Mouse (Mus musculus) liver, embryonic 14.5 days (tissue): ENCODE measurements at regions not wholly inside any gene's neighbourhood (a gene's known extent, or its start where the extent isn't known, plus 50 kb on each side); places are given as distances from the start of the nearest gene placed in this dataset.

Experiments used
- ATAC-seq: fragments of 200-750 bp; cut with Nextera tagmentation; 2 replicates; pipeline ENCODE4 v1.8.0; 2017; ENCODE audit warnings: moderate number of reproducible peaks, mild to moderate bottlenecking, moderate library complexity; ENCODE audit not compliant: insufficient read depth
- DNase-seq, 3 experiments: peaks; one replicate each; pipeline ENCODE4 v3.0.0-alpha.2; 2012 to 2013; ENCODE audit warnings: low read depth in 3 of 3, low spot score in 3 of 3
- H3K27ac ChIP-seq: fragments of 300-500 bp; sonication (generic); 2 replicates; pipeline ENCODE4 v1.5.1; 2014; ENCODE audit warnings: moderate library complexity, mild to moderate bottlenecking, control low read depth, inconsistent platforms
- H3K27me3 ChIP-seq: fragments of 300-500 bp; sonication (generic); 2 replicates; pipeline ENCODE4 v1.6.1; 2014; ENCODE audit warnings: mild to moderate bottlenecking, low read length, moderate library complexity; ENCODE audit not compliant: control insufficient read depth, insufficient read depth
- H3K36me3 ChIP-seq: fragments of 300-500 bp; sonication (generic); replicated peaks from 2 replicates; pipeline ENCODE4 v1.6.1; 2014; ENCODE audit warnings: low read depth; ENCODE audit not compliant: control insufficient read depth, insufficient read depth
- H3K4me1 ChIP-seq, 2 experiments: fragments of 200-500 bp in 1 of 2; fragments of 300-500 bp in 1 of 2; sonication (generic) in 1 of 2; replicated peaks; 2 replicates each; pipeline ENCODE4 v1.6.1; 2012 to 2014; ENCODE audit warnings: antibody characterized with exemption in 1 of 2, inconsistent platforms in 1 of 2, low read length in 1 of 2; ENCODE audit not compliant: control insufficient read depth in 2 of 2, insufficient read depth in 2 of 2
- H3K4me2 ChIP-seq: fragments of 300-500 bp; sonication (generic); 2 replicates; pipeline ENCODE4 v1.6.1; 2014; ENCODE audit warnings: low read depth, mild to moderate bottlenecking, control low read depth, moderate library complexity
- H3K4me3 ChIP-seq, 2 experiments: fragments of 200-500 bp in 1 of 2; fragments of 300-500 bp in 1 of 2; sonication (generic) in 1 of 2; 2 replicates each; pipeline ENCODE4 v1.5.1; 2012 to 2014; ENCODE audit warnings: low read depth in 2 of 2, low read length in 2 of 2, mild to moderate bottlenecking in 2 of 2, control low read depth in 1 of 2, inconsistent platforms in 1 of 2, moderate library complexity in 1 of 2; ENCODE audit not compliant: insufficient read depth in 1 of 2
- H3K9ac ChIP-seq: fragments of 300-500 bp; sonication (generic); replicated peaks from 2 replicates; pipeline ENCODE4 v1.6.1; 2014; ENCODE audit warnings: mild to moderate bottlenecking, control low read depth, moderate library complexity
- H3K9me3 ChIP-seq: fragments of 300-500 bp; sonication (generic); 2 replicates; pipeline ENCODE4 v1.6.1; 2016; ENCODE audit warnings: low read length, mixed read lengths; ENCODE audit not compliant: control insufficient read depth
- CTCF ChIP-seq: IDR thresholded peaks from 2 replicates; pipeline ENCODE4 v1.5.1; 2016; ENCODE audit warnings: antibody characterized with exemption, low read depth, control low read depth
- EP300 ChIP-seq: IDR thresholded peaks from 2 replicates; pipeline ENCODE4 v1.6.1; 2016; ENCODE audit warnings: antibody characterized with exemption, low read depth
- WGBS: fragments of 180-500 bp; shearing (Covaris S2); extraction: QIAGEN DNeasy Blood & Tissue Kit; methylation state at CpG from one replicate; pipeline ENCODE4 v1.1.7; 2014; ENCODE audit not compliant: insufficient replicate concordance; 5-methylcytosine and 5-hydroxymethylcytosine counted together

GRCm38 (mm10) chr16:76718147-76718546 is 295.4 kb upstream of the Usp25 start:
- 67% methylated on average over 1 of the region's 1 CpGs for WGBS

GRCm38 (mm10) chr16:76694913-76695312 is 318.6 kb upstream of the Usp25 start:
- H3K27ac ChIP-seq, result no peak overlapping the region
- TF ChIP-seq EP300 (no peak), CTCF (no peak)
- DNase-seq (no peak), ATAC-seq (no peak)
- H3K4me3 ChIP-seq, result no peak overlapping the region
- no peaks in the 10 kb centered on the region for H3K9me3 ChIP-seq
- H3K9ac ChIP-seq, result no peak overlapping the region
- H3K36me3 ChIP-seq, result no peaks in the 10 kb centered on the region
- H3K4me1 ChIP-seq, result no peaks in the 10 kb centered on the region
- H3K27me3 ChIP-seq, result no peaks in the 10 kb centered on the region
- 18% methylated on average over 6 of the region's 6 CpGs for WGBS
- no peak overlapping the region for H3K4me2 ChIP-seq

More at GRCm38 (mm10) chr16:76718147-76718546, 295.4 kb upstream of the Usp25 start:
- Histone ChIP-seq H3K4me1 (no peaks in the 10 kb centered on the region), H3K4me3 (no peak overlapping the region), H3K4me2 (no peak overlapping the region), H3K9ac (no peak overlapping the region), H3K36me3 (no peaks in the 10 kb centered on the region), H3K9me3 (no peaks in the 10 kb centered on the region), H3K27ac (no peak overlapping the region), H3K27me3 (no peaks in the 10 kb centered on the region)
- no peak for ATAC-seq
- DNase-seq, result no peak
- no peak for TF ChIP-seq EP300

- no peak for DNase-seq
- Histone ChIP-seq H3K36me3 (no peaks in the 10 kb centered on the region), H3K9ac (no peak overlapping the region), H3K4me2 (no peak overlapping the region), H3K4me1 (no peaks in the 10 kb centered on the region), H3K27me3 (no peaks in the 10 kb centered on the region), H3K9me3 (no peaks in the 10 kb centered on the region), H3K4me3 (no peak overlapping the region), H3K27ac (no peak overlapping the region)
- TF ChIP-seq EP300, result no peak
- no peak for TF ChIP-seq CTCF
- no peak for ATAC-seq
- 74% methylated on average over 18 of the region's 18 CpGs for WGBS
These were observed 314.3 kb upstream of the Nrip1 start for GRCm38 (mm10) chr16:76687735-76688447.

GRCm38 (mm10) chr16:76685562-76685961 is 311.9 kb upstream of the Nrip1 start:
- WGBS, result 70% methylated on average over 8 of the region's 8 CpGs
- ATAC-seq (no peak), DNase-seq (no peak)
- Histone ChIP-seq H3K4me3 (no peak overlapping the region), H3K36me3 (no peaks in the 10 kb centered on the region), H3K9ac (no peak overlapping the region), H3K4me2 (no peak overlapping the region), H3K4me1 (no peaks in the 10 kb centered on the region; a peak in 1 of 4 replicates), H3K27ac (no peak overlapping the region), H3K27me3 (no peaks in the 10 kb centered on the region), H3K9me3 (no peaks in the 10 kb centered on the region)
- no peak for TF ChIP-seq CTCF
- TF ChIP-seq EP300, result no peak

- H3K4me1 ChIP-seq, result peaks cover 0 to 7% of the 10 kb centered on the region in 2 experiments; a peak in 1 of 4 replicates
- WGBS, result 26% methylated on average over 19 of the region's 19 CpGs
- no peaks in the 10 kb centered on the region for H3K9me3 ChIP-seq
- no peak overlapping the region for H3K9ac ChIP-seq
- H3K36me3 ChIP-seq, result no peaks in the 10 kb centered on the region
- H3K27ac ChIP-seq, result no peak overlapping the region
- H3K4me3 ChIP-seq, result peak overlapping the region in 1 of 2 experiments; percentile 30; a peak in 1 of 4 replicates
- H3K4me2 ChIP-seq, result peak overlapping the region; percentile 30
- TF ChIP-seq EP300 (no peak), CTCF (no peak)
- no peak for DNase-seq
- H3K27me3 ChIP-seq, result no peaks in the 10 kb centered on the region
- ATAC-seq, result no peak
These were observed 306.7 kb upstream of the Nrip1 start for GRCm38 (mm10) chr16:76680061-76680911.
